Mouse (Mus musculus) megakaryocyte, embryonic 14.5 days (primary cell): ENCODE measurements at regions not wholly inside any gene's neighbourhood (a gene's known extent, or its start where the extent isn't known, plus 50 kb on each side); places are given as distances from the start of the nearest gene placed in this dataset.

Experiments
- FLI1 ChIP-seq: IDR thresholded peaks from 2 replicates; pipeline ENCODE4 v1.6.1; 2012; ENCODE audit warnings: low read length, inconsistent platforms, mixed read lengths
- GATA1 ChIP-seq: IDR thresholded peaks from 3 replicates; pipeline ENCODE4 v1.6.1; 2012; ENCODE audit warnings: mixed read lengths, low read length, inconsistent platforms, borderline replicate concordance

GRCm38 (mm10) chr14:96825083-96825482 is 306.2 kb upstream of the Klhl1 start:
- TF ChIP-seq GATA1: no peak
- TF ChIP-seq FLI1: no peak
